11 mouse cellular contexts compared by ENCODE assay signal in genomic region chr5:136312166-136312565, GRCm38 (mm10).
DNase-seq lines count a peak whose midpoint lies in the region; TF ChIP-seq lines count a peak whose summit lies in the region.
"Had no signal": no experiment of that assay in that cellular context is flagged by ENCODE, and none has a peak within 500 bp of the region (broad histone marks: within the 10 kb centered on the region; RNA-seq: fewer than 3 reads in every experiment).

No protein-coding gene starts in this region.

- 44% methylated on average over 4 of the region's 4 CpGs for whole genome bisulfite sequencing in lung, adult 2 months

- TF ChIP-seq CTCF in lung, adult 2 months (IDR thresholded peaks at IDR 0.05; ENCODE audit: insufficient read depth, low read length), result no peak

- no peaks in the 10 kb centered on the region for H3K4me1 ChIP-seq in lung, adult 2 months (ENCODE audit: control insufficient read depth, insufficient read depth, low read length)
- H3K4me1 ChIP-seq: limb, embryonic 13.5 days; stomach, embryonic 15.5 days had no signal

- no peak overlapping the region for H3K4me3 ChIP-seq in lung, adult 2 months (replicated peaks; ENCODE audit: extremely low read depth, low read depth, low read length)
- H3K4me3 ChIP-seq: erythroblast, embryonic 14.5 days; limb, embryonic 13.5 days; stomach, embryonic 15.5 days had no signal

- no peak for TF ChIP-seq POLR2A in lung, adult 2 months (IDR thresholded peaks at IDR 0.05; ENCODE audit: borderline replicate concordance, extremely low read depth, low read depth, low read length)

- peak; percentile 74 to 76 for DNase-seq in cerebellum, postnatal 10 days
- no peak for DNase-seq in cerebellum, adult 11-12 months
- DNase-seq in lung, postnatal 10 days, result peak; percentile 27
- no peak for DNase-seq in lung, adult 2 months
- DNase-seq in cerebellum, postnatal 36 days, result peak; percentile 35
- DNase-seq in kidney, postnatal 14 days, result peak; percentile 76
- no peak for DNase-seq in T-cell, adult 2 months (ENCODE audit: low spot score)
- DNase-seq in ovary, adult 18-20 months (ENCODE audit: low spot score), result no peak

Comparison
In these comparisons a context has a peak if more than half of its experiments do, and no peak if none do; other contexts are left out.
1. DNase-seq: peak in cerebellum, postnatal 10 days (2 of 2), lung, postnatal 10 days (single experiment), cerebellum, postnatal 36 days (2 of 2) and kidney, postnatal 14 days (single experiment); none in cerebellum, adult 11-12 months (single experiment), lung, adult 2 months (single experiment), T-cell, adult 2 months (single experiment) and ovary, adult 18-20 months (single experiment).